Mouse (Mus musculus): ENCODE results near the gene Ctsa.
"Not testable (repeated sequence)": the region's sequence is repeated elsewhere in the genome, so short reads cannot be mapped to it uniquely, and the experiment has no call there.

The Ctsa gene

GRCm38 (mm10) chr2:164845782-164846181, 13.1 kb downstream of the Ctsa start:
- in situ Hi-C loops (cut with MseI, MboI), result no loop called here

- in situ Hi-C loops (cut with MseI, MboI), result no loop called here
Measured at GRCm38 (mm10) chr2:164850061-164850460, 17.4 kb downstream of the Ctsa start.

DNA sequence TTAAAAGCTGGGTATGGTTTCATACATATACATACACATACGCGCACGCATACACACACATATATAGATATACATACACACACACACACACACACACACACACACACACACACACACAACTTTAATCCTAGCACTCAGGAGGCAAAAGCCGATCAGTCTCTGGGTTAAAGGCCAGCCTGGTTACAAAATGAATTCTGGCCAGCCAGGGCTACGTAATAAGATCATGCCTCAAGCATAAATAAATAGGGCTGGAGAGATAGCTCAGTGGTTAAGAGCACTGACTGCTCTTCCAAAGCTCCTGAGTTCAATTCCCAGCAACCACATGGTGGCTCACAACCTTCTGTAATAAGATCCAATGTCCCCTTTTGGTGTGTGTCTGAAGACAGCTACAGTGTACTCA, 22.9 kb downstream of the Ctsa start:
- in situ Hi-C loops (cut with MseI, MboI), result not testable (repeated sequence)

- in situ Hi-C loops (cut with MseI, MboI), result no loop called here
Measured at GRCm38 (mm10) chr2:164856309-164857100, 23.8 kb downstream of the Ctsa start.

DNA sequence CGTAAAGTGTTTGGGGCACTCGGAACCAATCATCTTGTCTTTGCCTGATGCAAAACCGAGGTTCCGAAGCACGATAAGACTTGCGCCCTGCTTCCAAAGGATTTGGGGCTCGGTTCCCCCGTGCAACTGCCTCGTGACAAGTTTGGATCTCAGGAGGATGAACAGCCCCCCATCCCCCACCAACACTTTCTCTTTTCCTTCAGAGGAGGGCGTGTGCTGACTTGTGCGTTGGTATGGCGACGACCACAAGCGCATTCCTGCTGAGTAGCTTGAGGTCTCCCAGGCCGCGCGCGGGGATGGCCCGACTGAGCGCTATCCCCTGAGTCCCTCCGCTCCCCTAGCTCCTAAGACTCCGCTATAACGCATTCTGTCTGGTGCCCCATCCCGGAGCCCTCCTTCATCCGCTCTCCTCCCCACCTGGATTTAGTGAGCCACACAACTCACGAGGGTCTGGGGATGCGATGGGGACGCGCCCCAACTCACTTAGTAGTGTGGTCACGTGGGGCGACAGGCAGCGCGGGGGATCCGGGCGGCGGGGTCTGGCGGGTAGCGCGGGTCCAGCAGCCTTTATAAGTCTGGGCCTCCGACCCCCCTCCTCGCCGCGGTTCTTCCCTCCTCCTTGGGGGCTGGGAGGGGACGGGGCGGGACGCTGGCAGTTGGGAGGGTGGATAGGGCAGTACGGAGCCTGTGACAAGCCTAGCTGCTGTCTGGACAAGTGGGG, 24.6 kb downstream of the Ctsa start, which contains the start of gene Pltp:
Gene Pltp, minus strand, starts transcription at position 611 of the 721 bp plus-strand sequence.
- in situ Hi-C loops (cut with MseI, MboI), result no loop called here

GRCm38 (mm10) chr2:164857842-164858553, 25.3 kb downstream of the Ctsa start:
- in situ Hi-C loops (cut with MseI, MboI), result no loop called here

DNA sequence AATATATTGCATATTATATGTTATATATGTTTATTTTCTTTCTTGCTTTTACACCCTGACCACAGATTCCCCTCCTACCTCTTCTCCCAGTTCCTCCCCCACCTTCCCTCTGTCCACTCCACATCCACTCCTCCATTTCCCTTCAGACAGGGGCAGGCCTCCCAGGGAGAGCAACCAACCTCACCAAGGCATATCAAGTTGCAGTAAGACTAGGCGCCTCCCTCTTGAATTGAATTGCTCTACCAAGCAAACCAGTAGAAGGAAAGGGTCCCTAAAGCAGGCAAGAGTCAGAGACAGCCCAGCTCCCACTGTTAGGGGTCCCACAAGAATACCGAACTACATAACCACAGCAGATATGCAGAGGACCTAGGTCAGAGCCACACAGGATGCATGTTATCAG, 26.5 kb downstream of the Ctsa start:
- in situ Hi-C loops (cut with MseI, MboI), result no loop called here

DNA sequence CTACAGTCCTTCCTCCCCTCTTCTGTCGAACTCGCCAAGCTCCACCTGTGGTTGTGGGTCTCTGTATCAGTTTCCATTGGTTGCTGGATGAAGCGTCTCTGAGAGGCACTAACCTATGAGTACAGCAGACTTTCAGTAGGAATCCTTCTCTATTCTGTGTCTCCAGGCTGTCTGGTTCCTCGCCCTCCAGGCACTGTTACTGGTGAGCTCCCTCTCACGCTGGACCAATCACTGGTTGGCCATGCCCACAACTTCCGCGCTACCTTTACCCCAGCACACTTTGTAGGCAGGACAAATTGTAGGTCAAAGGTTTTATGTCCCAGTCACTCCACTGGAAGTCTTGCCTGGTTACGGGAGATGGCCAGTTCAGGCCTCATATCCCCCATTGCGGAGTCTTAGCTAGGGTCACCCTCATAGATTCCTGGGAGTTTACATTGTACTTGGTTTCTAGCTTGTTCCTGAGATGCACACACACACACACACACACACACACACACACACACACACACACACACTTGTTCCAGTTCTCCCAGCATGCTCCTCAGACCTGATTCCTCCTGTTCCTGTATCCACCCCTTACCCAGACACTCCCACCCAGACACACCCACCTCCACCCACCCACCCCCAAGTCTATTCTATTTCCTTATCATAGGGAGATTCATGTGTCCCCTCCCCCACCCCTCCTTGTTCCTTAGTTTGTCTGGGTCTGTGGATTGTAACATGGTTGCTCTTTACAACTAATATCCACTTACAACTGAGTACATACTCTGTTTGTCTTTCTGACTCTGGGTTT, 27.2 kb downstream of the Ctsa start:
- in situ Hi-C loops (cut with MseI, MboI), result no loop called here

GRCm38 (mm10) chr2:164861094-164861493, 28.4 kb downstream of the Ctsa start:
- in situ Hi-C loops (cut with MseI, MboI), result no loop called here

DNA sequence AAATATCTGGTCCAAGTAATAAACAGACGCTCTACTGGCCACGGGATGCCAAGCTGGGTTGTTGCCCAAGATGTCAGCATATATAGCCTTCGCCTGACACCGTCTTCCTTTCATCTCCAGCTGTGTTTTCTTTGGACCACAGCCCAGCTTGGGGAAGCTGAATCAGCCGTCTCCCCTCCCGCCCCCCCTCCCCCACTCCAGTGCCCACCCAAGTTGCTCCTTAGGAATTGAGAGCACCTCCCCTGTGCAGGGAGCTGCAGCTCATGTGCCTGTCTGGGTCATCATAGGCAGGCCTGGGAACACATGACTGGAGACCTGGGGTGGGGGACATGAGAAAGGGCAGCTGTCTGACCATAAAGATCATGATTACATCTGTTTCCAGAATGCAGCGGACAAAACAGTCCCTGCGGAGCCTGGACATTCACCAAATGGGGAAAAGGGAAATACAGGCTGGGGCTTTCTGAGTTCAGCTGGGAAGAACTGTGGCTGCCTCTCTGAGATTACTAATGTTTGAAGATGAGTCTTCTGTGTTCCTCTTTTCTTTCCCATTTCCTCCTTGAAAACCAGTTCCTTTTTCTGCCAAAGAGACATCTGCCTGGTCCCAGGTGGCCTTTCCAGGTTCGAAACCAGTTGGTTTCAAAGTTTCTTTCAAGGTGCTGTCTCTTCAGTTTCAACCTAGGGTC, 29.6 kb downstream of the Ctsa start:
- in situ Hi-C loops (cut with MseI, MboI), result no loop called here

DNA sequence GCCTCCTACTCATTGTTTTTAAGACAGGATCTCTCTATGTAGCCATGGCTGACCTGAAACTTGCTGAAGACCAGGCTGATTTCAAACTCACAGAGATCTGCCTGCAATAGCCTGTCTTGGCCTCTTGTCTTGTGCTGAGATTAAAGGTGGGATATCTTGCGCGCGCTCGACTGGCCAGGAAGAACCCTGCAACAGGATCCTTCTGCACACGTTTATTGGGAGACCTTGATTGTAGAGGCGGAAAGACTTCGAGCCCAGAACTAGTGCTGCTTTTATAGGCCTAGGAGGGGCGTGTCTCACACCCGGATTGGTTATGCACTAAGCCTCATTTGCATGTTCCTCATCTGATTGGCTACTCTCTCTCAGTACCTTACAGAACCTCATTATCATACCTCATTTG, 30.7 kb downstream of the Ctsa start:
- in situ Hi-C loops (cut with MseI, MboI), result not testable (repeated sequence)

DNA sequence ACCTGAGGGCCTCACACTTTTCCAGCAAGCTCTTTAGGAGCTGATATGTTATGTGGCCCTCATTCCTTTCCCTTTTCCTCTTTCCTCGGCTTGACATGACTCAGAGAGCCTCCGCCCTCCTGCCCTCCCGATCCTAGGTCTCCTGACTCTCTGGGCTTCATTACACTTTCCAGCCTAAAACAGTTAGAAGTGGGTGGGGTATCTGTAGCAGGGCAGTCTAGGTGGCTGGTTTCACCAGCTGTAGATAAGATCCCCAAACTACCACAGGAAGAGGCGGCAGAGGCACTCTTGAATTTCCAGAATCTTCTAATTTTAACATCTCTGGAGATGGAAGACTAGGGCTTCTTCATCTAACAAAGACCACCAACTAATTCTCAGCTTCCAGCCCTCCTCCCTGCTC, 31.9 kb downstream of the Ctsa start:
- in situ Hi-C loops (cut with MseI, MboI), result no loop called here

DNA sequence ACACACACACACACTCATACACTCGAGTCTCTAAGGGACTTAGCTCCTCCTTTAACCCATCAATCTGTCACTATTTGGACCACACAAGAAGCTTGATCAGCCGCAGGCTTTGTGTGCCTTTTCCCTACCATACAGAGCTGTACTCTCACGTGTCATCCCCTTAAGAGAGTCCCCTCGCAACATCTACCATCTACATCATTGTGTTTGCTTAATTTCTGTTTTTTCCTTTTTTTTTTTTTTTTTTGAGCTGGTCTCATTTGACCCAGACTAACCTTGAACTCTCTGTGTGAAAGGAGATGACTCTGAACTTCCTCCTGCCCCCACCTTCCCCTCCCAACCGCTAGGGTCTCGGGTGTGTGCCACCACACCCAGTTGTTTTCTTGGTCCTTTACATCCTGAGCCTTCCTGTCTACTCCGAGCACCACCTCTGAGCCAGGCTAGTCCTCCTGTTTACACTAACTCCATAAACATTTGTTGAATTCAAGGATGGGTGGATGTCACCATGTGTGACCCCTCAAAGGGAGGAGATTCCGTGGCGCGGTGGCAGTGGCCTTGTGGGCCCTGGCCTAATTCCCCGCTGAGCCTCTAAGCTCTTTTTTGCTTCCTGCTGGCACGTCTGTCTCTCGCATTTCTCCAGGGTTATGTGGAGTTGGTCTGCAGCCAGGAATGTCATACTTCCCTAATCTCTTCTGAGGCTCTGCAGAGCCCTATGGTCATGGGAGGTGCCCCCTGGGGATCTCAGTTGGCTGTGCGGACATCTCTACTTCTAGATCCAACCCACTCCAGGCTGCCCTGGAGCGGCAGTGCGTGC, 34.3 kb downstream of the Ctsa start:
- in situ Hi-C loops (cut with MseI, MboI), result no loop called here

DNA sequence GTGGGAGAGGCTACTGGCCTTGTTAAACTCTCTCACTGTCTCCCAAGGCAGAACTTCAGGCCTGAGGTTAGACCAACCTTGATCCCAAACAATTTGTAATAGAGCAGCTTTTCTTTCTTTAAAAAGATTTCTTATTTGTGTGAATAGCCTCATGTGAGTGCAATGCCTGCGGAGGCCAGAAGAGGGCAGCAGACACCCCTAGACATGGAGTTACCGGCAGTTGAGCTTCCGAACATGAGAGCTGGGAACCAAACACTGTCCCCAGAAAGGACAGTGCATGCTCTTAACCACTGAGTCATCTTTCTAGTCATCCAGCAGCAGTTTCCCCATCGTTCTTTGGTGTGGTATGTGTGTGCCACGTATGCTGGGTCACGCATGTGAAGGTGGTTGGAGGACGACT, 34.9 kb downstream of the Ctsa start:
- in situ Hi-C loops (cut with MseI, MboI), result no loop called here

GRCm38 (mm10) chr2:164868491-164868890, 35.8 kb downstream of the Ctsa start:
- in situ Hi-C loops (cut with MseI, MboI), result no loop called here

DNA sequence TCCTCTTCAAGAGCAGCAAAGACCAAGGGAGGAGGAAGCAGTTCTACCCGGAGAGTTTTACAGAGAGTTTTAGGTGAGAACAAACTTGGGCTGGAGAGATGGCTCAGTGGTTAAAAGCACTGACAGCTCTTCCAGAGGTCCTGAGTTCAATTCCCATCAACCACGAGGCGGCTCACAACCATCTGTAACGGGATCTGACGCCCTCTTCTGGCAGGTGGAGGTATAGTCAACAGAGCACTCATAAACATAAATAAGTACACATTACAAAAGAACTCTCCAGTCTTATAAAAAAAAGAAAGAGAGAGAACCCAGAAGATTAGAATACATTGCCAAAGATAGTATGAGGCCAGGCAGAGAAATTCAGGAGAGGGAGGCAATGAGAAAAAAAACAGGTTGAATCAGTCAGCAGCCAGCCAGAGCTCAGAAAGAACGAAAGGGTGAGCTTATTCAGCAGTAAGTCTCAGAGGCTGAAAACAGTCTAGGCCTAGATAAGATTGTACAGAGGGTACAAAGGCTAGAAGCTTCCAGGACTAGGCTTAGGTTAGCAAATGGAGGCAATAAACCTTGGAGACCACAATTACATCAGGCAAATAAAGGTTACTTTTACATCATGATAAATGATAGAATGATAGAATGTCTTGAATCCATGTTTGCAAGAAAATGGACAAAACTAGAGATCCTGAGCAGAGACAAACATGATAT, 39.1 kb downstream of the Ctsa start:
- in situ Hi-C loops (cut with MseI, MboI), result no loop called here

DNA sequence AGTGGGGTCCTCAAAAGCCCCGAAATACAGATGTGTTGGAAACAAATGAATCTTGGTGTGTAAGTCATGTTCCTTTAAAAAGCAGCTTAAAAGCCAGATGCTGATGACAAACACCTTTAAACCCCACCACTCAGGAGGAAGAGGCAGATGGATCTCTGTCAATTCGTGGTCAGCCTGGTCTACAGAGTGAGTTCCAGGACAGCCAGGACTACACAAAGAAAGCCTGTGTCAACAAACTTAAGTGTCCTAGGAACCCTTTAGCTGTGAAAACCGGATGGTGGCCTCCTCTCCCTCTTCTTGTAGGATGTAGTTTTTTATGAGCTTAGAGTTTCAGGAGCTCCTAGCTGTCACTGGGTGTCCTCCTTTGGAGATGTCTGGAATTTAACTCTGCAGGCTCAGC, 40.9 kb downstream of the Ctsa start:
- in situ Hi-C loops (cut with MseI, MboI), result no loop called here

GRCm38 (mm10) chr2:164874239-164874769, 41.6 kb downstream of the Ctsa start:
- in situ Hi-C loops (cut with MseI, MboI), result no loop called here

- in situ Hi-C loops (cut with MseI, MboI), result not testable (repeated sequence)
Measured at GRCm38 (mm10) chr2:164875648-164876047, 43.0 kb downstream of the Ctsa start.

Measured in mouse trophoblast stem cell (cell line).